ENCODE assay signal across 34 mouse cellular contexts in the genomic region with DNA sequence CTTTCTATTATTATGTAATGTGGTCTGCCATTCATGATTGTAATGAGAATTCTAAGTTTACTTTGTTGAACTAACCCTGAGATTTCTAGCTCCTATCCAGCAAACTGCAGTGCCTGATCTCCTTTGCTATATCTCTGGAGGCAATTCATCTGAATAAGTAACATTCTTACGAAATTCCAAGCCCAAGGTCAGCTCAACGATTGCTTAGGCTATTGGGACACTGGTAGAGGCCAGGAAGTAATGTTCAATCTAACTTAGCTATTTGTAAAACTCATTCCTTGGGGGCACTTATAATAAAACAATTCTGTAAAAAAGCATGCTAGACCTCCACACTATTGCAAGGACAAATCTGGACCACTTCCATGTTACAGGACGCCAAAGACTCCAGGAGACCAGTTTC.
"Had no signal": no experiment of that assay in that cellular context is flagged by ENCODE, and none has a peak within 500 bp of the region (broad histone marks: within the 10 kb centered on the region; RNA-seq: fewer than 3 reads in every experiment).

No protein-coding gene starts in this region.

- H3K36me3 ChIP-seq: heart, embryonic 12.5 days; heart, embryonic 13.5 days; heart, embryonic 15.5 days; hindbrain, embryonic 10.5 days; hindbrain, embryonic 12.5 days; hindbrain, embryonic 13.5 days; hindbrain, embryonic 15.5 days; intestine, embryonic 15.5 days; kidney, embryonic 15.5 days had no signal

- DNase-seq: heart, postnatal 10 days; heart, postnatal 14 days; heart, postnatal 36 days; heart, postnatal 4 days; kidney, adult 11 months; kidney, adult 18-20 months; kidney, adult 2 months; kidney, adult 8-10 months; kidney, adult 9 months; kidney, postnatal 10 days; kidney, postnatal 14 days; kidney, postnatal 25 days; kidney, postnatal 36 days; kidney, postnatal 4 days; layer of hippocampus, adult 9-11 months; layer of hippocampus, postnatal 36 days had no signal

- H3K4me3 ChIP-seq: heart, embryonic 12.5 days; heart, embryonic 13.5 days; heart, embryonic 15.5 days; hindbrain, embryonic 10.5 days; hindbrain, embryonic 12.5 days; hindbrain, embryonic 13.5 days; hindbrain, embryonic 15.5 days; intestine, embryonic 15.5 days; kidney, embryonic 15.5 days; layer of hippocampus, adult 2 months; left cerebral cortex, adult 2 months had no signal

- H3K4me1 ChIP-seq: heart, embryonic 12.5 days; heart, embryonic 13.5 days; heart, embryonic 15.5 days; hindbrain, embryonic 10.5 days; hindbrain, embryonic 12.5 days; hindbrain, embryonic 13.5 days; hindbrain, embryonic 15.5 days; intestine, embryonic 15.5 days; kidney, embryonic 15.5 days had no signal

- H3K27ac ChIP-seq: heart, embryonic 13.5 days; heart, embryonic 15.5 days; hindbrain, embryonic 10.5 days; hindbrain, embryonic 12.5 days; hindbrain, embryonic 13.5 days; hindbrain, embryonic 14.5 days; hindbrain, embryonic 15.5 days; hindbrain, postnatal 0 days; intestine, embryonic 15.5 days; kidney, embryonic 15.5 days; kidney, postnatal 0 days; layer of hippocampus, adult 2 months; left cerebral cortex, adult 2 months had no signal

- H3K9ac ChIP-seq: heart, embryonic 12.5 days; heart, embryonic 13.5 days; heart, embryonic 15.5 days; hindbrain, embryonic 12.5 days; hindbrain, embryonic 13.5 days; hindbrain, embryonic 14.5 days; hindbrain, embryonic 15.5 days; intestine, embryonic 15.5 days; kidney, embryonic 15.5 days had no signal

- H3K27me3 ChIP-seq: heart, embryonic 12.5 days; heart, embryonic 13.5 days; heart, embryonic 15.5 days; hindbrain, embryonic 12.5 days; hindbrain, embryonic 13.5 days; hindbrain, embryonic 15.5 days; intestine, embryonic 15.5 days; kidney, embryonic 15.5 days had no signal

- ATAC-seq: hindbrain, embryonic 16.5 days; hindbrain, postnatal 0 days; inflammation-experienced regulatory T-cells, adult 6 months; intestine, embryonic 15.5 days; intestine, embryonic 16.5 days; intestine, postnatal 0 days had no signal

- H3K9me3 ChIP-seq: heart, embryonic 12.5 days; heart, embryonic 15.5 days; hindbrain, embryonic 15.5 days; intestine, embryonic 15.5 days had no signal

- H3K4me2 ChIP-seq: heart, embryonic 12.5 days; heart, embryonic 13.5 days; heart, embryonic 15.5 days; hindbrain, embryonic 12.5 days; hindbrain, embryonic 13.5 days; hindbrain, embryonic 14.5 days; hindbrain, embryonic 15.5 days; intestine, embryonic 15.5 days; kidney, embryonic 15.5 days had no signal
